Mouse (Mus musculus) lung, embryonic 14.5 days (tissue): ENCODE data around the gene Pxylp1. TPM values are rescaled to one million over a fixed set of nuclear protein-coding genes. Genes with fewer than 3 reads are reported as not detected.

Experiments
- ATAC-seq: fragments of 200-750 bp; cut with Nextera tagmentation; 2 replicates; pipeline ENCODE4 v1.8.0; 2017; ENCODE audit warnings: mild to moderate bottlenecking, moderate TSS enrichment, moderate library complexity; ENCODE audit not compliant: insufficient read depth
- DNase-seq: peaks from one replicate; pipeline ENCODE4 v3.0.0-alpha.2; 2015
- H3K27ac ChIP-seq: fragments of 300-500 bp; sonication (generic); 2 replicates; pipeline ENCODE4 v1.5.1; 2014; ENCODE audit warnings: low read depth, mild to moderate bottlenecking, moderate library complexity
- H3K27me3 ChIP-seq: fragments of 300-500 bp; sonication (generic); 2 replicates; pipeline ENCODE4 v1.6.1; 2014; ENCODE audit warnings: low read length, control low read depth; ENCODE audit not compliant: insufficient read depth
- H3K36me3 ChIP-seq: fragments of 300-500 bp; sonication (generic); 2 replicates; pipeline ENCODE4 v1.6.1; 2014; ENCODE audit warnings: control low read depth; ENCODE audit not compliant: insufficient read depth
- H3K4me1 ChIP-seq: fragments of 300-500 bp; sonication (generic); 2 replicates; pipeline ENCODE4 v1.6.1; 2014; ENCODE audit warnings: antibody characterized with exemption, control low read depth; ENCODE audit not compliant: insufficient read depth
- H3K4me2 ChIP-seq: fragments of 300-500 bp; sonication (generic); 2 replicates; pipeline ENCODE4 v1.6.1; 2014; ENCODE audit warnings: mild to moderate bottlenecking
- H3K4me3 ChIP-seq: fragments of 300-500 bp; sonication (generic); 2 replicates; pipeline ENCODE4 v1.5.1; 2014; ENCODE audit warnings: low read depth, low read length
- H3K9ac ChIP-seq: fragments of 300-500 bp; sonication (generic); 2 replicates; pipeline ENCODE4 v1.6.1; 2014
- H3K9me3 ChIP-seq: fragments of 300-500 bp; sonication (generic); 2 replicates; pipeline ENCODE4 v1.6.1; 2016; ENCODE audit warnings: low read depth, low read length, control low read depth
- CTCF ChIP-seq: IDR thresholded peaks from 2 replicates; pipeline ENCODE4 v1.5.1; 2016; ENCODE audit warnings: antibody characterized with exemption, low read depth
- WGBS: fragments of 180-500 bp; shearing (Covaris S2); extraction: QIAGEN DNeasy Blood & Tissue Kit; methylation state at CpG from one replicate; pipeline ENCODE4 v1.1.7; 2014; 5-methylcytosine and 5-hydroxymethylcytosine counted together
- polyA plus RNA-seq: library from polyadenylated mRNA; unstranded; fragments of >200 nt; fragmentation: Nextera tagmentation; extraction: Ambion mirVana; gene quantifications from 2 replicates; pipeline ENCODE4 v1.2.1, GENCODE M21; 2014

Gene Pxylp1
- polyA plus RNA-seq, 1 experiment from 2014 or later = 17.4 TPM

- WGBS = 79% methylated on average over 6 of the region's 6 CpGs
Measured at GRCm38 (mm10) chr9:96890266-96890665, 2.2 kb downstream of the Pxylp1 start.

GRCm38 (mm10) chr9:96889345-96890021 is 3.0 kb downstream of the Pxylp1 start:
- Histone ChIP-seq H3K9me3 (no peaks in the 10 kb centered on the region), H3K36me3 (no peaks in the 10 kb centered on the region), H3K9ac (peak overlapping the region; percentile 82), H3K4me2 (peak overlapping the region; percentile 94), H3K27ac (peak overlapping the region; percentile 42; the same call in 1 of the 2 replicates), H3K4me1 (no peaks in the 10 kb centered on the region), H3K27me3 (peaks cover 18% of the 10 kb centered on the region), H3K4me3 (peak overlapping the region; percentile 63)
- ATAC-seq = peak; percentile 91
- TF ChIP-seq CTCF = peak; percentile 59
- DNase-seq = peak; percentile 93
- under 1% methylated on average over 44 of the region's 66 CpGs for WGBS

More at GRCm38 (mm10) chr9:96890266-96890665, 2.2 kb downstream of the Pxylp1 start:
- no peaks in the 10 kb centered on the region for H3K36me3 ChIP-seq
- H3K9ac ChIP-seq = no peak overlapping the region; the same call in 1 of the 2 replicates
- peaks cover 18% of the 10 kb centered on the region for H3K27me3 ChIP-seq
- no peak for DNase-seq
- H3K27ac ChIP-seq = no peak overlapping the region
- TF ChIP-seq CTCF = no peak
- H3K4me1 ChIP-seq = no peaks in the 10 kb centered on the region
- H3K4me3 ChIP-seq = no peak overlapping the region
- no peaks in the 10 kb centered on the region for H3K9me3 ChIP-seq
- peak overlapping the region; percentile 94; the same call in 1 of the 2 replicates for H3K4me2 ChIP-seq
- ATAC-seq = no peak

GRCm38 (mm10) chr9:96888742-96889344 is 3.6 kb downstream of the Pxylp1 start:
- H3K27ac ChIP-seq = no peak overlapping the region; the same call in 1 of the 2 replicates
- under 1% methylated on average over 37 of the region's 37 CpGs for WGBS
- peak; percentile 44 for DNase-seq
- peaks cover 18% of the 10 kb centered on the region for H3K27me3 ChIP-seq
- peak overlapping the region; percentile 63 for H3K4me3 ChIP-seq
- peak; percentile 23 for ATAC-seq
- H3K4me2 ChIP-seq = peak overlapping the region; percentile 94
- peak overlapping the region; percentile 82 for H3K9ac ChIP-seq
- H3K4me1 ChIP-seq = no peaks in the 10 kb centered on the region
- H3K9me3 ChIP-seq = no peaks in the 10 kb centered on the region
- no peak for TF ChIP-seq CTCF
- H3K36me3 ChIP-seq = no peaks in the 10 kb centered on the region

GRCm38 (mm10) chr9:96887954-96888353 is 4.5 kb downstream of the Pxylp1 start:
- Histone ChIP-seq H3K9ac (no peak overlapping the region; the same call in 1 of the 2 replicates), H3K4me2 (peak overlapping the region; percentile 94), H3K27me3 (peaks cover 18% of the 10 kb centered on the region), H3K36me3 (no peaks in the 10 kb centered on the region), H3K9me3 (no peaks in the 10 kb centered on the region), H3K27ac (no peak overlapping the region), H3K4me1 (no peaks in the 10 kb centered on the region), H3K4me3 (peak overlapping the region; percentile 63; the same call in 1 of the 2 replicates)
- TF ChIP-seq CTCF = no peak
- no peak for ATAC-seq
- 20% methylated on average over 6 of the region's 6 CpGs for WGBS
- DNase-seq = no peak

- Histone ChIP-seq H3K4me1 (0 out of 2 replicates have a peak, but pooled peaks cover under 1% of the 10 kb centered on the region), H3K9ac (no peak overlapping the region), H3K27me3 (peaks cover 18% of the 10 kb centered on the region), H3K9me3 (no peaks in the 10 kb centered on the region), H3K4me2 (peak overlapping the region; percentile 94; the same call in 1 of the 2 replicates), H3K36me3 (no peaks in the 10 kb centered on the region), H3K27ac (no peak overlapping the region), H3K4me3 (no peak overlapping the region)
- no peak for TF ChIP-seq CTCF
- no peak for DNase-seq
- no peak for ATAC-seq
Measured at GRCm38 (mm10) chr9:96887492-96887891, 5.0 kb downstream of the Pxylp1 start.

GRCm38 (mm10) chr9:96885781-96886180 is 6.7 kb downstream of the Pxylp1 start:
- H3K4me1 ChIP-seq = peaks cover 4% of the 10 kb centered on the region; the same call in 1 of the 2 replicates
- DNase-seq = no peak
- H3K4me2 ChIP-seq = no peak overlapping the region
- no peaks in the 10 kb centered on the region for H3K36me3 ChIP-seq
- H3K27me3 ChIP-seq = peaks cover 18% of the 10 kb centered on the region
- WGBS = 74% methylated on average over 3 of the region's 3 CpGs
- H3K27ac ChIP-seq = no peak overlapping the region
- H3K4me3 ChIP-seq = no peak overlapping the region
- ATAC-seq = no peak
- no peak overlapping the region for H3K9ac ChIP-seq
- TF ChIP-seq CTCF = peak; percentile 63
- H3K9me3 ChIP-seq = no peaks in the 10 kb centered on the region
